Mouse (Mus musculus) kidney, postnatal 25 days (tissue): ENCODE measurements around the gene Ralgps1.
A peak's percentile ranks its signal among the peaks of the same experiment; 100 is the strongest.
"Not testable (repeated sequence)": the region's sequence is repeated elsewhere in the genome, so short reads cannot be mapped to it uniquely, and the experiment has no call there.

ENCODE experiments used
- DNase-seq, 2 experiments: peaks; one replicate each; pipeline ENCODE4 v3.0.0; 2021; ENCODE audit warnings: mixed read lengths in 2 of 2

Gene Ralgps1

GRCm38 (mm10) chr2:33233856-33234255 lies 137.4 kb downstream of the Ralgps1 start:
- DNase-seq = no peak

GRCm38 (mm10) chr2:33232782-33233570 lies 138.3 kb downstream of the Ralgps1 start:
- DNase-seq = peak; percentile 55 to 78

- DNase-seq = no peak
These were observed 139.5 kb downstream of the Ralgps1 start for GRCm38 (mm10) chr2:33231788-33232187.

- no peak for DNase-seq
These were observed 140.6 kb downstream of the Ralgps1 start for GRCm38 (mm10) chr2:33230701-33231100.

GRCm38 (mm10) chr2:33228551-33228950 lies 142.7 kb downstream of the Ralgps1 start:
- peak; percentile 46 to 76 for DNase-seq

- no peak for DNase-seq
These were observed 143.2 kb downstream of the Ralgps1 start for GRCm38 (mm10) chr2:33228077-33228476.

- DNase-seq = no peak
These were observed 145.4 kb downstream of the Ralgps1 start for GRCm38 (mm10) chr2:33225921-33226320.

GRCm38 (mm10) chr2:33223656-33224358 lies 147.5 kb downstream of the Ralgps1 start:
- DNase-seq = no peak

GRCm38 (mm10) chr2:33222480-33222879 lies 148.8 kb downstream of the Ralgps1 start:
- peak; percentile 36 to 70 for DNase-seq

- DNase-seq = no peak
These were observed 149.9 kb downstream of the Ralgps1 start for GRCm38 (mm10) chr2:33221339-33221900.

- DNase-seq = peak; percentile 66 to 85
These were observed 150.5 kb downstream of the Ralgps1 start for GRCm38 (mm10) chr2:33220674-33221338.

- no peak for DNase-seq
These were observed 151.0 kb downstream of the Ralgps1 start for GRCm38 (mm10) chr2:33220246-33220645.

- DNase-seq = no peak
These were observed 151.6 kb downstream of the Ralgps1 start for GRCm38 (mm10) chr2:33219637-33220036.

GRCm38 (mm10) chr2:33218903-33219625 lies 152.2 kb downstream of the Ralgps1 start:
- DNase-seq = peak; percentile 48 to 59

- DNase-seq = no peak
These were observed 153.9 kb downstream of the Ralgps1 start for GRCm38 (mm10) chr2:33217425-33217794.

- peak in 1 of 2 experiments; percentile 59 for DNase-seq
These were observed 154.5 kb downstream of the Ralgps1 start for GRCm38 (mm10) chr2:33216645-33217424.

GRCm38 (mm10) chr2:33215700-33216509 lies 155.4 kb downstream of the Ralgps1 start, which contains the start of gene Angptl2:
Gene Angptl2, plus strand, starts transcription at chr2:33216069.
- peak; percentile 89 to 95 for DNase-seq

- no peak for DNase-seq
These were observed 156.0 kb downstream of the Ralgps1 start for GRCm38 (mm10) chr2:33215177-33215699.

GRCm38 (mm10) chr2:33211263-33211662 lies 160.0 kb downstream of the Ralgps1 start:
- DNase-seq = not testable (repeated sequence)

GRCm38 (mm10) chr2:33210841-33211240 lies 160.4 kb downstream of the Ralgps1 start:
- peak; percentile 77 to 91 for DNase-seq
